Mouse (Mus musculus) heart, embryonic 10.5 days (tissue): ENCODE data around the gene Gm20924. TPM values are rescaled to one million over a fixed set of nuclear protein-coding genes. Genes with fewer than 3 reads are reported as not detected.
"Not testable (repeated sequence)": the region's sequence is repeated elsewhere in the genome, so short reads cannot be mapped to it uniquely, and the experiment has no call there.

Experiments
- DNase-seq: peaks from one replicate; pipeline ENCODE4 v3.0.0-alpha.2; 2017; ENCODE audit warnings: low spot score
- H3K27ac ChIP-seq: fragments of 300-500 bp; sonication (generic); 2 replicates; pipeline ENCODE4 v1.5.1; 2016; ENCODE audit warnings: mild to moderate bottlenecking
- H3K27me3 ChIP-seq: fragments of 300-500 bp; sonication (generic); 2 replicates; pipeline ENCODE4 v1.6.1; 2016; ENCODE audit warnings: mild to moderate bottlenecking; ENCODE audit not compliant: poor library complexity, insufficient read depth, severe bottlenecking
- H3K36me3 ChIP-seq: fragments of 300-500 bp; sonication (generic); 2 replicates; pipeline ENCODE4 v1.6.1; 2016; ENCODE audit warnings: mild to moderate bottlenecking, moderate library complexity
- H3K4me1 ChIP-seq: fragments of 300-500 bp; sonication (generic); 2 replicates; pipeline ENCODE4 v1.6.1; 2016; ENCODE audit warnings: mild to moderate bottlenecking
- H3K4me3 ChIP-seq: fragments of 300-500 bp; sonication (generic); 2 replicates; pipeline ENCODE4 v1.5.1; 2016; ENCODE audit warnings: mild to moderate bottlenecking, moderate library complexity
- H3K9me3 ChIP-seq: fragments of 300-500 bp; sonication (generic); 2 replicates; pipeline ENCODE4 v1.6.1; 2016; ENCODE audit warnings: mild to moderate bottlenecking, moderate library complexity
- WGBS: fragments of 180-500 bp; shearing (Covaris S2); methylation state at CpG from one replicate; pipeline ENCODE4 v1.1.7; 2016; 5-methylcytosine and 5-hydroxymethylcytosine counted together
- polyA plus RNA-seq: library from polyadenylated mRNA; unstranded; fragments of >200 nt; fragmentation: Nextera tagmentation; extraction: Ambion mirVana; gene quantifications from 2 replicates; pipeline ENCODE4 v1.2.1, GENCODE M21; 2016

The Gm20924 gene
- not detected in 2 replicates for polyA plus RNA-seq

GRCm38 (mm10) chrY:65207427-65207826 is at the start of gene Gm20924:
Gm20924 (minus strand) TSS chrY:65207527.
- H3K4me1 ChIP-seq, H3K27ac ChIP-seq, H3K27me3 ChIP-seq, H3K4me3 ChIP-seq, H3K36me3 ChIP-seq, DNase-seq, H3K9me3 ChIP-seq: not testable (repeated sequence)
- WGBS = no CpG with 5 or more reads among the region's 4 CpGs

Other genes with a start within 250 kb of the Gm20924 start
- gene Gm20736, start 170.2 kb upstream of the Gm20924 start, polyA plus RNA-seq = not detected in 2 replicates